14 mouse cellular contexts compared by ENCODE assay signal in genomic region chr4:121031440-121031839, GRCm38 (mm10). TPM values are rescaled to one million over a fixed set of nuclear protein-coding genes. Genes with fewer than 3 reads are reported as not detected.
DNase-seq lines count a peak whose midpoint lies in the region; ATAC-seq and TF ChIP-seq lines count a peak whose summit lies in the region.
"Had no signal": no experiment of that assay in that cellular context is flagged by ENCODE, and none has a peak within 500 bp of the region (broad histone marks: within the 10 kb centered on the region; RNA-seq: fewer than 3 reads in every experiment).

No protein-coding gene starts in this region.

- no peak overlapping the region for H3K27ac ChIP-seq in hindbrain, postnatal 0 days
- H3K27ac ChIP-seq in hindbrain, embryonic 13.5 days: no peak overlapping the region
- H3K27ac ChIP-seq in midbrain, postnatal 0 days (ENCODE audit: low read depth, low read length): no peak overlapping the region
- no peak overlapping the region for H3K27ac ChIP-seq in midbrain, embryonic 10.5 days (replicated peaks)
- H3K27ac ChIP-seq in heart, embryonic 12.5 days (ENCODE audit: poor library complexity, severe bottlenecking): no peak overlapping the region
- H3K27ac ChIP-seq: heart, embryonic 15.5 days; liver, embryonic 13.5 days had no signal

- no peaks in the 10 kb centered on the region for H3K36me3 ChIP-seq in hindbrain, postnatal 0 days (ENCODE audit: insufficient read depth, low read length)
- no peaks in the 10 kb centered on the region for H3K36me3 ChIP-seq in hindbrain, embryonic 13.5 days
- no peaks in the 10 kb centered on the region for H3K36me3 ChIP-seq in midbrain, postnatal 0 days (ENCODE audit: insufficient read depth, low read length)
- H3K36me3 ChIP-seq in midbrain, embryonic 10.5 days: no peaks in the 10 kb centered on the region
- no peaks in the 10 kb centered on the region for H3K36me3 ChIP-seq in heart, embryonic 12.5 days
- H3K36me3 ChIP-seq: heart, embryonic 15.5 days; liver, embryonic 13.5 days had no signal

- peak; percentile 54 for TF ChIP-seq CTCF in hindbrain, postnatal 0 days (IDR thresholded peaks at IDR 0.05; ENCODE audit: low read depth)
- peak; percentile 59 for TF ChIP-seq CTCF in midbrain, postnatal 0 days (IDR thresholded peaks at IDR 0.05)

- no peak overlapping the region for H3K9ac ChIP-seq in hindbrain, postnatal 0 days (replicated peaks; ENCODE audit: low read length)
- H3K9ac ChIP-seq in hindbrain, embryonic 13.5 days: no peak overlapping the region
- no peak overlapping the region for H3K9ac ChIP-seq in midbrain, postnatal 0 days (replicated peaks; ENCODE audit: low read length, poor library complexity, severe bottlenecking)
- H3K9ac ChIP-seq in heart, embryonic 12.5 days: no peak overlapping the region
- H3K9ac ChIP-seq: heart, embryonic 15.5 days; liver, embryonic 13.5 days had no signal

- no peaks in the 10 kb centered on the region for H3K9me3 ChIP-seq in hindbrain, postnatal 0 days (ENCODE audit: low read length)
- H3K9me3 ChIP-seq in hindbrain, embryonic 13.5 days: no peaks in the 10 kb centered on the region
- no peaks in the 10 kb centered on the region for H3K9me3 ChIP-seq in midbrain, postnatal 0 days (ENCODE audit: low read length)
- H3K9me3 ChIP-seq in midbrain, embryonic 10.5 days (replicated peaks): no peaks in the 10 kb centered on the region
- no peaks in the 10 kb centered on the region for H3K9me3 ChIP-seq in heart, embryonic 12.5 days (replicated peaks)
- H3K9me3 ChIP-seq: heart, embryonic 15.5 days; liver, embryonic 13.5 days had no signal

- ATAC-seq in hindbrain, postnatal 0 days: no peak
- ATAC-seq in hindbrain, embryonic 13.5 days (ENCODE audit: low FRiP score): no peak
- ATAC-seq in midbrain, postnatal 0 days (ENCODE audit: low FRiP score): no peak
- ATAC-seq in granulocyte monocyte progenitor cell, adult 5-6 weeks (replicated peaks; ENCODE audit: poor library complexity, severe bottlenecking): 0 out of 2 replicates have a peak, but pooled peaks have one; percentile 29
- ATAC-seq in heart, embryonic 12.5 days (ENCODE audit: insufficient number of reproducible peaks, low FRiP score): no peak
- ATAC-seq: forebrain, embryonic 16.5 days had no signal

- no peak overlapping the region for H3K4me2 ChIP-seq in hindbrain, postnatal 0 days (ENCODE audit: low read depth, low read length)
- no peak overlapping the region for H3K4me2 ChIP-seq in hindbrain, embryonic 13.5 days
- no peak overlapping the region for H3K4me2 ChIP-seq in midbrain, postnatal 0 days (ENCODE audit: low read depth, low read length, poor library complexity, severe bottlenecking)
- H3K4me2 ChIP-seq in heart, embryonic 12.5 days: no peak overlapping the region
- H3K4me2 ChIP-seq: heart, embryonic 15.5 days; liver, embryonic 13.5 days had no signal

- no peak overlapping the region for H3K4me3 ChIP-seq in hindbrain, postnatal 0 days (ENCODE audit: low read length)
- no peak overlapping the region for H3K4me3 ChIP-seq in hindbrain, embryonic 13.5 days
- no peak overlapping the region for H3K4me3 ChIP-seq in midbrain, postnatal 0 days (ENCODE audit: low read depth, low read length)
- no peak overlapping the region for H3K4me3 ChIP-seq in midbrain, embryonic 10.5 days
- no peak overlapping the region for H3K4me3 ChIP-seq in heart, embryonic 12.5 days
- H3K4me3 ChIP-seq: heart, embryonic 15.5 days; liver, embryonic 13.5 days had no signal

- 62% methylated on average over 4 of the region's 4 CpGs for WGBS in hindbrain, postnatal 0 days
- 63% methylated on average over 4 of the region's 4 CpGs for WGBS in hindbrain, embryonic 13.5 days
- WGBS in midbrain, postnatal 0 days: 51% methylated on average over 4 of the region's 4 CpGs
- 64% methylated on average over 4 of the region's 4 CpGs for WGBS in midbrain, embryonic 10.5 days
- WGBS in heart, embryonic 12.5 days: 52% methylated on average over 4 of the region's 4 CpGs

- no peak for DNase-seq in hindbrain, postnatal 0 days (ENCODE audit: low spot score)
- DNase-seq in midbrain, postnatal 0 days (ENCODE audit: low spot score): no peak
- no peak for DNase-seq in midbrain, embryonic 10.5 days (ENCODE audit: low spot score)
- DNase-seq in MN1 (ENCODE audit: low spot score): no peak
- no peak for DNase-seq in spleen, postnatal 10 days (ENCODE audit: low spot score in 2 of 2)
- DNase-seq: cerebellum, adult 11-12 months; gastrocnemius, postnatal 36 days; kidney, postnatal 25 days; liver, embryonic 13.5 days had no signal

- no peaks in the 10 kb centered on the region for H3K27me3 ChIP-seq in hindbrain, postnatal 0 days (ENCODE audit: insufficient read depth, low read length)
- H3K27me3 ChIP-seq in hindbrain, embryonic 13.5 days: no peaks in the 10 kb centered on the region
- H3K27me3 ChIP-seq in midbrain, postnatal 0 days (ENCODE audit: insufficient read depth, low read length): no peaks in the 10 kb centered on the region
- no peaks in the 10 kb centered on the region for H3K27me3 ChIP-seq in midbrain, embryonic 10.5 days (ENCODE audit: low read depth, poor library complexity, severe bottlenecking)
- H3K27me3 ChIP-seq in heart, embryonic 12.5 days (replicated peaks): no peaks in the 10 kb centered on the region
- H3K27me3 ChIP-seq: heart, embryonic 15.5 days; liver, embryonic 13.5 days had no signal

- H3K4me1 ChIP-seq in hindbrain, postnatal 0 days (ENCODE audit: insufficient read depth, low read length): no peaks in the 10 kb centered on the region
- no peaks in the 10 kb centered on the region for H3K4me1 ChIP-seq in hindbrain, embryonic 13.5 days (replicated peaks)
- no peaks in the 10 kb centered on the region for H3K4me1 ChIP-seq in midbrain, postnatal 0 days (ENCODE audit: insufficient read depth, low read length)
- H3K4me1 ChIP-seq in midbrain, embryonic 10.5 days: no peaks in the 10 kb centered on the region
- 0 out of 2 replicates have a peak, but pooled peaks cover 4% of the 10 kb centered on the region for H3K4me1 ChIP-seq in heart, embryonic 12.5 days (replicated peaks)
- H3K4me1 ChIP-seq: heart, embryonic 15.5 days had no signal

RNA-seq across cellular contexts. Expression of gene Col9a2, which starts 7.7 kb away (rescaled TPM):
- total RNA-seq in hindbrain, postnatal 0 days (2014; rRNA removed): 39.8 and 43.5 TPM in 2 replicates
- polyA plus RNA-seq in hindbrain, postnatal 0 days (2015; fragmentation: Nextera tagmentation; extraction: Ambion mirVana): 22.8 and 23.8 TPM in 2 replicates
- 12.9 and 14.4 TPM in 2 replicates for polyA plus RNA-seq in hindbrain, embryonic 13.5 days (2015; fragmentation: Nextera tagmentation; extraction: Ambion mirVana)
- 38.4 and 68.5 TPM in 2 replicates for total RNA-seq in midbrain, postnatal 0 days (2014; rRNA removed)
- polyA plus RNA-seq in midbrain, postnatal 0 days (2015; fragmentation: Nextera tagmentation; extraction: Ambion mirVana): 18.2 and 19.7 TPM in 2 replicates
- 1.4 and 3.7 TPM in 2 replicates for polyA plus RNA-seq in midbrain, embryonic 10.5 days (2016; fragmentation: Nextera tagmentation; extraction: Ambion mirVana)
- total RNA-seq in granulocyte monocyte progenitor cell, adult 5-6 weeks (2014; fragmentation: Nextera tagmentation): not detected in 2 replicates
- not detected in 2 replicates for total RNA-seq in granulocyte monocyte progenitor cell, adult 5-6 weeks (2017)
- polyA plus RNA-seq in heart, embryonic 12.5 days (2016; fragmentation: Nextera tagmentation; extraction: Ambion mirVana): 10.9 and 11.6 TPM in 2 replicates

RNA-seq across cellular contexts. Expression of gene Smap2, which starts 14.4 kb away (rescaled TPM):
- 78.4 and 79.8 TPM in 2 replicates for total RNA-seq in hindbrain, postnatal 0 days (2014; rRNA removed)
- 37.4 and 42.0 TPM in 2 replicates for polyA plus RNA-seq in hindbrain, postnatal 0 days (2015; fragmentation: Nextera tagmentation; extraction: Ambion mirVana)
- polyA plus RNA-seq in hindbrain, embryonic 13.5 days (2015; fragmentation: Nextera tagmentation; extraction: Ambion mirVana): 36.7 and 36.8 TPM in 2 replicates
- 91.6 and 98.7 TPM in 2 replicates for total RNA-seq in midbrain, postnatal 0 days (2014; rRNA removed)
- polyA plus RNA-seq in midbrain, postnatal 0 days (2015; fragmentation: Nextera tagmentation; extraction: Ambion mirVana): 42.7 and 45.5 TPM in 2 replicates
- 14.0 and 16.1 TPM in 2 replicates for polyA plus RNA-seq in midbrain, embryonic 10.5 days (2016; fragmentation: Nextera tagmentation; extraction: Ambion mirVana)
- total RNA-seq in granulocyte monocyte progenitor cell, adult 5-6 weeks (2014; fragmentation: Nextera tagmentation): 44.9 and 53.4 TPM in 2 replicates
- 16.4 and 18.2 TPM in 2 replicates for total RNA-seq in granulocyte monocyte progenitor cell, adult 5-6 weeks (2017)
- polyA plus RNA-seq in heart, embryonic 12.5 days (2016; fragmentation: Nextera tagmentation; extraction: Ambion mirVana): 19.6 and 21.1 TPM in 2 replicates
